Mouse (Mus musculus): ENCODE measurements around the gene Cers1.

Gene Cers1

DNA sequence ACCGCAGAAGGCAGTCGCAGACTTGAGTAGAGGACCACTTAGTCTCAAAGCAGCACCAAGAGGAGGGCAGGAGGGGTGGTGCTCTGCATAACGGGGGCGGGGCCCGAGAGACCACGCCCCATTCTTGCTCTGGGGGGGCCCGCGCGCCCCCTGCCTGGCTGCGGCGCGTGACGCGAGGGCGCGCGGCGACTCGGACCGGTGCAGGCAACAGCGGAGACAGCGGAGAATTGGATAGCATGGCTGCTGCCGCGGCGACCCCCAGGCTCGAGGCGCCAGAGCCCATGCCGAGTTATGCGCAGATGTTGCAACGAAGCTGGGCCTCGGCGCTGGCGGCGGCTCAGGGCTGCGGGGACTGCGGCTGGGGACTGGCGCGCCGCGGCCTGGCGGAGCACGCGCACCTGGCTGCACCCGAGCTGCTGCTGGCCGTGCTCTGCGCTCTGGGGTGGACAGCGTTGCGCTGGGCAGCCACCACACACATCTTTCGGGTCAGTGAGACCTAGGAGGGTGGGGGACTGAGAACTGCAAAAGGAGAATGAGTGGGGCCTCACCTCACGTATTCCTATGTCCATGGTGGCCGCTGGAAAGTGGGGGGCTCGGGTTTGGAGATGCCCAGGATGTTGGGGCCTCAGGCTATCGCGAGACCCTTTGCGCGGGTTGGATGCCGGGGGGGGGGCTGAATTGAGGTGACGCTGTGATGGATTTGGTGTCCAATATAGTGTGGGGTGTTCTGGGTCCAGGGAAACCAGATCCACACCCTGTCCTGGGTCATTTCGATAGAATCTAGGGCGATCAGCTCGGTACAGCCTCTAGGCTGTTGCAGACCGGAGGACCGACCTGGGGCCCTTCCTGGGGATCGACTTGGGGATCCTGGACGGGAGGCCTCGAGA lies at the start of gene Cers1:
Gene Cers1 (plus strand): TSS at position 152 of the 887 bp plus-strand sequence.
- DNase-seq, result peak; percentile 81

DNA sequence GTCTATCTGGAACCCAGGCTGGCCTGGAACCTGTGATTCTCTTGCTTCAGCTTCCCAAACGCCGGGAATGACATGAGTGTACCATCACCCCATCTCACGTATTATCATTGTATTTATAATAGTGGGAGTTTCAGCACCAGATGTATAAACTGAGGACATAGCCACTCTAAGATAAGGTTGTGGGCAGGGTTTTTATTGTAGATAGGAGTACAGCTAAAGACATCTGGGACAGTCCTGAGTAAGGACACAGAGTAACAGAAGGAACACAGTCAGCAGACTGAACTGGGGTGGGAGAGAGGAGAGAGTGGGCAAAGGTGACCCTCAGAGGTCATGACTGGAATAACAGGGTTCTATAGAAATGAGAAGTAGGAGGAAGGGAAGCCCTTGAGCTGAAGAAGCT lies 47.9 kb upstream of the Cers1 start:
- no peak for DNase-seq

DNA sequence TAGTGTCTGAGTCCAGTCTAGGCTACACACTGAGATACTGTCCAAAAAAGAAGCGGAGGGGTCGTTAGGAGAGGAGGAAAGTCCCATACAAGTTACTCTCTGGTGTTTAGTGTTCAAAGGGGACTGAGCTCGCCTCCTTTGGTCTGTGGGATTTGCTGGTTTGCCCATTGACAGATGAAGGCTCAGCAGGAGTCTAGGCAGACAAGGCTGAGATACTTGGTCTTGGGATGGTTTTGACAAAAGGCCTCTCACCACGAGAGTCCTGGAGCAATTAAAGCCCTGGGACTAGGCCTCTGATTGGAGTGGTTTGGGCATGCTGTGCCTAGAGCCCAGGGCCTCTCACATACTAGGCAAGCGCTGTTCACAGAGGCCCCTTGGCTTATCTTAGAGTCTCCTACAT lies 47.3 kb upstream of the Cers1 start:
- peak; percentile 37 for DNase-seq

DNA sequence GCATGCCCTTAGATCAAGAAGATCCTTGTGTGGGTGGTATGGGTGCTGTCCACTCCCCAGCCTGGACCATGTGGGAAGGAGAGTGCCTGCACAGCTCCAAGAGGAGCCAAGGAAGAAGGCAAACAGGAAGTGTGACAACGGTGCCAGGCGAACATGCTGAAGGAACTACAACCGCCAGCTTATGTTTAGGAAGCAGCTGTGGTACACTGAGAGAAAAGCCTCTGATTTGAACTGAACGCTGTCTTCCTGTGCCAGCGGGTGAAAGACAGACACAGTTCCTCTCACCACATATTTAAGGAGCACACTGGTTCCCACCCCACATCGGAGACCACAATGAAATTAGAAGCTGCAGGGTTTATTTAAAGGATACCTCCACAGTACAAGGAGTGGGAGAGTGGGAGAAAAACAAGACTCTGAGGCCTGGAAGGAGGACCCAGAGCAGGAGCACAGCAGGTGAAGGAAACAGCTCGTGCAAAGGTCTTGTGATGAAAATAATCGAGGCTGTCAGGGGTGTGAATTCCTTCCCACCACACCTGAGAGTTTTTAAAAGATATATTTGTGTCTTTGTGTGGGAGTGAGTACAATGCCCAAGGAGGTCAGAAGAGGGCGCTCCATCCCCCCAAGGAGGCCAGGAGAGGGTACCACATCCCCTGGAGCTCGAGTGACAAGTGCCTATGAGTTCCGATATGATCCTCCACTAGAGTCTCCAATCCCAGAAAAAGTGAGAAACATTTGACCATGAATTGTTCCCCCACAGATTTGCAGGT lies 46.6 kb upstream of the Cers1 start:
- DNase-seq, result no peak

DNA sequence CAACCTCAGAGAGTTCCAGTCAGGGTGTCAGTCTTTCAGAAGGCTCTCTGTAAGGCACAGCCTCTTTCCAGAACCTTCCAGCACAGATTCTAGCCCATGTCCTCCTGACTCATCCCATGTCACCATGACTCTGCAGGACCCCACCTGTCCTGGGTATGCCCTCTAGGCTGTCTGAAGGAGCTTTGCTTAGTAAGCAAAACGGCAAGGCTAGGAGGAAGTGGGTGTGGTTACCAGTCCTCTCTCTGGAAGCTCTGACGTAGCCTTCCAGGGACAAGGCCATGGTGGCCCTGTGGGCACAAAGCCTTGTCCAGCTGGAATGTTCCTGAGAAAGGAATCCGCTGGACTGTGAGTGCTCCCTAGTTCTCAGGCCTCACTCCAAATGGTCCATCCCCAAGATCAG lies 42.6 kb upstream of the Cers1 start:
- no peak for DNase-seq

DNA sequence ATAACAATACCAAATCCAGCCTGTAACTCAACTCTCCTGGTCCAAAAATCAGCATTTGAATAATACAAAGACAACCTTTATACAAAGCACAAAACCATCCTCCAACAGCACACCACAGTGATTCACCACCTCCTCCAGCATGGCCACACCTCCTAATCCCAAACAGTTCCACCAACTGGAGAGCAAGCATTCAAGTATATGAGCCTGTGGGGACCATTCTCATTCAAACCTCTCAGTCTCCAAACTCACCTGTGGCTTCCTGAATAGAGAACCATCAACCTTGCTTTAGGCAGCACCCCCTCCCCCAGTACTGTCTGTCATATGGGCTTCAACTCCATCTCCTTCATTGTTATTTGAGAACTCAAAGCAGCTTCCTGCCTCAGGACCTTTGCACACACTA lies 41.2 kb upstream of the Cers1 start:
- no peak for DNase-seq

DNA sequence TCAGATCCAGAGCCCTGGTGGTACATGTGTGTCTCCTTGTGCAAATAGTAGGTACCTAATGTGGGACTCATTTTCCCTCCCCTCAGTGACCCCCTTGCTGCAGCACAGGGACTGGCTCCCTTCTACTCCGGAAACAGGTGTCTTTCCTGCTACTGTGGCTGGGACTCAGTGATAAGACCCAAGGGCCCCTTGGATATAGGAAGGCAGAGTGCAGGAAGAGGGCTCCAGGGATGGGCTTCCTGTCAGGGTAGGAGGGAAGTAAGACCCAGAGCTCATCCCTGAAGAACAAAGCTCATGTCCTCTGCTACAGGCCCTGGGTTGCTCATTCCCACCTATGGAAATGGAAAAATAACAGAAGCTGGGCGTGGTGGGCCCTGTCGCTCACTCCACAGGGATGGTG lies 39.1 kb upstream of the Cers1 start:
- DNase-seq, result no peak

DNA sequence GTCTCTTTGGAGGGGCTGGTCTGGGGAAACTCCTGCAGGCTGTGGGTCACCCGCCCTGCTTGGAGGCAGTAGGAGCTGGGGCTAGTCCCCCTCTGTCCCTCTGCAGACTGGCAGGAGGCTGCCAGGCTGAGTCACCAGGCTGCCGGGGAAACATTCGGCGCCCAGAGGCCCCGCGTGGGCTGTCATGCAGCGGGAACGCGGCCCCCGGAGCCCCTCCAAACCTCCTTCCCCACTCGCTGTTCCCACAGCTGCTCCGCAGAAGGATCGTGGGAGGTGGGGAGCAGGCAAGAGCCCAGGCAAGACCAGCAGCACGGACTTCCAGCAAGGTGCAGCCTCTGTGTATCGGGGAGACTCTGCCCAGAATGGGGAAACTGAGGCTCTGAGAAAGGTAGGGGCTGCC lies 37.4 kb upstream of the Cers1 start:
- DNase-seq, result no peak

DNA sequence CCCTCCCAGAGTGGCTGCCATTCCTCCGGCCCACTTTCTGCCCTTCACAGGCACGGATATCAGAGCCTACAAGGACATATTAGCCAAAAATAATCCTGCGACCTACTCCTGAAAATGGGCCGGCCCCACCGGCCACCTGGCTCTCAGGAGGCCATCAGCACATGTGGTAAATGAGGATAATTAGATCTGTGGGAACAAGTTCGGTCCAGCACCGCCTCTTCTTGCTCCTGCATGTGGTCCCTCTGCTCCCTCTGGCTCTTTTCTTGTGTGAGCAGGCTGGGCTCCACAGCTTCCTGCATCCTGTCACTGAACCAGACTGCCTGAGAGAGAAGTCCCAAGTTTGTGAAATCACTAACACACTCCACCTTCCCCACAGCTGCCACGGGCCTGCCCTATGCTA lies 36.3 kb upstream of the Cers1 start:
- peak; percentile 41 for DNase-seq

DNA sequence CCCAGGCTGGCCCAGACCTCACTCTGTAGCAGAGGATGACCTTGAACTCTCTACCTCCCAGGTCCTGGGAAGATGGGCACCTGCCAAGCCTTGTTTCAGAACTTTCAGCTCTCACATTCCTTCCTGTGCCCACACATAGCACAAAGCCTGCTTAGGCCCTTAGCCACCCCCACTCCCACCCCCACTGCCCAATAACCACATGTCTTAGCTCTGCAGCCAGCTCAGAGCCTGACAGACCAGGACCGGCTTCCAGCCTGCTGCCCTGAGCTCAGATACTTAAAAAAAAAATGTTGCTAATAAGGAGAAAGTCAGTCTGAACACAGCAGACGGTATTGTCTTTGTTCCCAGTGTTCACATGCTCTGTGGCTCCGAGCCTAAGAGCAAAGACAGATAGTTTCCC lies 34.6 kb upstream of the Cers1 start:
- no peak for DNase-seq

DNA sequence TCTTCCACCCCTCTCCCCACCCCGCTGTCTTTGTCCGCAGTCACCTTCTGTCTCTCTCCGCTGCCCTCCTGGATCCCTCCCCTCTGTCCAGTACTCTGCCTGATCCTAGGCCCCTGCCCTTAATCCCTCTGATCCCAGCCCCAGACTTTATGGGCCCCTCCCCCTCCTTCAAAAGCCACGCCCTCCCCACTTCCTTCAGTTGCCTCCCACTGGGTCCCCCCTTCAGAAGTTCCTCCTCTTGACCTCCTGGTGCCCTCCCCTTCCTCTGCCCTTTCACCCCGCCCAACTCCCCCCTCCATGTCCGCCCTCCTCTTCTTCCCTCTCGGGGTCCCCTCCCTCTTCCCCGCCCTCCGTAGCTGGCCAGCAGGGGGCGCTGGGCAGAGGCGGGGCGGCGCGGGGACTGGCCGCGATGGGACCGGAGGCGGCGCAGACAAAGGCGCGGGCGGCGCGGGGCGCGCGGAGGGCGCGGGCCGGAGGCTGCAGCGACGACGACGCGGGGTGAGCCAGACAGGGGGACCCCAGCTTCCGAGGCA lies 32.9 kb upstream of the Cers1 start, which contains the start of gene Homer3:
Gene Homer3 (plus strand): TSS at position 225 of the 533 bp plus-strand sequence.
- DNase-seq, result peak; percentile 57

DNA sequence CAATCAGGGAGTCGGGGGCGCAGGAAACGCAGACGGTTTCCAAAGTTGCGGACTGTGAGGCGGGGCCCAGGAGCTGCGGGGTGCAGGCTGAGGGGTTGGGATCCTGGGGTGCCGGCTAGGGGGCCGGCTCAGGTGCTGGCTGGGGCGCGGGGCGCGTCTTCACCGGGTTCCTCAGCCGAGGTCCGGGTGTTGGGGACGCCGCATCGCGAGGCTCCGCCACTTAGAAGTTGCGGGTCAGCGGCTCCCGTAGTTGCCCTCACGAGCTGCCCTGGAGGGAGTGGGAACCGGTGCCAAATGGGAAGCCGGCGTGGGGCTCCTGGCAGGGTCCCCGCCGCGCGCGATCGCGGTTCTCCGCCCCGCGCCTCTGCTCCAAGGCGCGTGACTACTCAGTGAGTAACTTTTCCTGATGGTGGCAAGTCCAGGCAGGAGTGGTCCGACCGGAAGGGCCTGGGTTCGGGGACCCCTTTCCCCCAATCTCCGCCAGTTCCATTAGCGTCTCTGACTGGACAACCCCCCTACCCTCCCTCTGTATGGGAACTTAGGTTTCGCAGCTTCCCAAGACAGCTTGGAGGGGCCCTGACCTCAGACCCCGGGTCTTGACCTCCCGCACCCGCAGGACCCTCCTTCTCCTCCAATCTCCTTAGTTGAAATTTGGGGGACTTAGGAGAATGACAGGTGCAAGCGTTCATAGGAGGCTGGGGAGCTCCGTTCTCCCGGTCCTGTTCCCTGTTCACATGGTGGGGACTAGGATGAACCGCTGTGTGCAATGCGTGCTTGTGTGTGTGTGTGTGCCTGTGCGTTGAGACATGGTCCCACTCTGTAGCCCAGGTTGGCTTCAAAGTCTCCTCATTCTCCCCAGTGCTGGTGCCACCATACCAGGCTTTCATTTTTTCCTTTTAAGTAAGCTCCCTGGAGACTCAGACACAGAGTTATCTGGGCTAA lies 32.2 kb upstream of the Cers1 start:
- DNase-seq, result no peak

DNA sequence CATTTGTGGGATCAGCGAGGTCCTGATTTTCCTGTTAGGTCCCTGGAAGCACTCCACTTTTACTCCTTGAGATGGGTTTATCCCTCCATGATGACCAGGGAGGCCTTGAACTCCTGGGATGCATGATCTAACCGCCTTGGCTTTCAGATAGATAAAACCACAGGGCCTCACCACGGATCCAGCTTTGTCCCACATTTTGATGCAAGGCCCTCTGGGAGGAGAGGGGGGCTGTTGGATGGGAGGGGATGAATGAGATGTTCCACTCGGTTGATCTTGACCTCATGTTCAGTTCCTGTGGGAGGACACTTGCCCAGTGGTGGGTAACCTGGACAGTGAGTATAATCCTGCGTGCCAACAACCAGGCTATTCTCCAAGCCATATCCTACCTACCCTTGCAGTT lies 31.2 kb upstream of the Cers1 start:
- DNase-seq, result no peak

DNA sequence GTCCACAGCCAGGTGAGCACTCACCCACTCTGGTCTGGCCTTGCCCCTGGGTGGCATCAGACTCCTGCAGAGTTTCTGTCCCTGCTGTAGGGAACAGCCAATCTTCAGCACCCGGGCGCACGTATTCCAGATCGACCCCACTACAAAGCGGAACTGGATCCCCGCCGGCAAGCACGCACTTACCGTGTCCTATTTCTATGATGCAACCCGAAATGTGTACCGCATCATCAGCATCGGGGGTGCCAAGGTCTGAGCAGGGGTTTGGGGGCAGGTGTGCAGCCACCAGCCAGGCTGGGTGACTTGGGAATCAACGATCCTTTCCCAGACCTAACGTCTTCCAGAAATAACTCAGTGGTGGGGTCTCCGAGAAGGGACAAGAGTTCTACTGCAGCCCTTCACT lies 30.3 kb upstream of the Cers1 start:
- DNase-seq, result no peak

DNA sequence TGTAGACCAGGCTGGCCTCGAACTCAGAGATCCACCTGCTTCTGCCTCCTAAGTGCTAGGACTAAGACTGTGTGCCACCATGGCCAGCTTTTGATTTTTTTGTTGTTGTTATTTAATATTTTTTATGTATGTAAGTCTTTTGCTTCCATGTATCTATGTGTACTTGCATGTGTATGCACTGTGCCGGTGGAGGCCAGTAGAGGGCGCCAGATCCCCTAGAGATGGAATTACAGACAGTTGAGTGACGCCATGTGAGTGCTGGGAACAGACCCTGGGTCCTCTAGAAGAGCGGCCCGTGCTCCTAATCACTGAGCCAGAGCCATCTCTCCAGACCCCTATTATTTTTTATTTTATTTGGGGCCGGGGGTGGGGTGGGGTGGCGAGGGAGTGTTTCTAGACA lies 28.8 kb upstream of the Cers1 start:
- DNase-seq, result no peak

DNA sequence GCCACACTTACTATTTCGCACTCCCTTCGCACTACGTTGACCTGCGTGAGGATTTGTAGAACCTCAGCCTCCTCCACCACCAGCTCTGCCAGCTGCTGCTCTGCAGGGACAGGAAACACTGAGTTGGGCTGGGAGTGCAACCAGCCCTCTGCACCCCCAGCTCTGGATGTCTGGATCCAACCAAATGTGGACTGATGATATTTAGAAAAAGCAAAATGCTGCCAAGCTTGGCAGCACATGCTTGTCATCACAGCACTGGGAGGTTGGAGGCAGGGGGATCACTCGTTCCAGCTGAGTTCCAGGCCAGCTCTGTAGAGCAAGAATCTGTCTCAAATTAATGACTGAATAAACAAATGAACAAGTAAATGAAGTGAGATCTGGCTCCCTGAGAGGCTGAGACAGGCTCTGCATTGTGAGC lies 21.6 kb upstream of the Cers1 start:
- no peak for DNase-seq

DNA sequence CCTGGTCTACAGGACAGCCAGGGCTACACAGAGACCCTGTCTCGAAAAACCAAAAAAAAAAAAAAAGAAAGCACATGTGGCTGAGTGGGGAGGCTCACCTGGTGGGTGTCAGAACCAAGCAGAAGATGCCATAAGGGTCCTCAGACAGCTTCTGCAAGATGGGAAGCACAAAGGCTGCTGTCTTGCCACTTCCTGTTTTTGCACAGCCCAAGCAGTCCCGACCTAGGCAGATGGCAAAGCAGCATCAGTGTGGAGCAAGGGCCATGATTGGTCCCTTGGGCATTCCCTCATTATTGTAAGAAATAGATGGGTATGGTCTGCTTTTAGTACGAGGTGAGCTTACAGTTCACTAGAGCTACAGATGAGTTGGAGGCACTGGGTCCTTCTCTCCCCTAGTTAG lies 14.7 kb upstream of the Cers1 start:
- no peak for DNase-seq

DNA sequence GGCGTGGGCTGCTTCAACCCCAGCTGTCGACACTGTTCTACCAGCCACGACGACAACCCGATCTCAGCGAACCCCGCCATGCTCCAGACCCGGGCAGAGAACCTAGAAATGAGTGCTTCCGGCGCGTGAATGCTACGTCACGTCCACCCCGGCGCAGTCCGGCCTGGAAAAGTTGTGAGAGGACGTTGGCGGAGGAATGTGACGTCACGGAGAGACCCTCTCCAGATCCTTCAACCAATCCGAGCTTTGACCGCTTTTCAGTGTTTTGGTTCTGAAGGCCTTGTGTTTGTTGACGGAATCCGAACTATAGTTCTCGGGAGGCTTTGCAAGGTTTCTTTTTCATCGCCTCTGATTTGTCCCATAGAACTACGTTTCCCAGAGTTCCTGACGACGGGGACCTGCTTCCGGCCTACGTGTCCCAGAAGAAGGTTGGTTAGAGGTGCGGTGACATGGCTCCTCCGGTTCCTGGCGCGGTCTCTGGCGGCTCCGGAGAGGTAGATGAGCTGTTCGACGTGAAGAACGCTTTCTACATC lies 13.2 kb upstream of the Cers1 start, which contains the start of the genes Ddx49 and Cope:
Gene Ddx49 (minus strand): TSS at position 132 of the 533 bp plus-strand sequence.
Gene Cope (plus strand): TSS at position 161 of the 533 bp plus-strand sequence.
- DNase-seq, result peak; percentile 94

DNA sequence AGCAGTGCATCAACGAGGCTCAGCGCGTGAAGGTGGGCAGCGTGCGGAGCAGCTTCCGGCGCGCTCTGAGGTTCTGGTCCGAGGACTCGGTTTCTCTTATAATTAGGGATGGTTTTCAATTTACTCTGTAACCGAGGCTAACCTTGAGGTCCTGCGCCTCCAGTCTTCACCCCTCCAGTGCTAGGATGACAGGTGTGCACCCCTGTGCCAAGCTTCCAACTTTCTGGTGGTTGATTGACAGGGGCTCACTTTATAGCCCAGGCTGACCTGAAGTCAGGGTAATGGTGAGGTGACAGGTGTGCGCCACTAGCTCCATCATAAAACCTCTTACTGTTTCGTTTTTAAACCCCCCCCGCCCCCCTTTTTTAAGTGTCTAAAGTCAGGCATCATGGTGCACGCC lies 12.7 kb upstream of the Cers1 start:
- no peak for DNase-seq

DNA sequence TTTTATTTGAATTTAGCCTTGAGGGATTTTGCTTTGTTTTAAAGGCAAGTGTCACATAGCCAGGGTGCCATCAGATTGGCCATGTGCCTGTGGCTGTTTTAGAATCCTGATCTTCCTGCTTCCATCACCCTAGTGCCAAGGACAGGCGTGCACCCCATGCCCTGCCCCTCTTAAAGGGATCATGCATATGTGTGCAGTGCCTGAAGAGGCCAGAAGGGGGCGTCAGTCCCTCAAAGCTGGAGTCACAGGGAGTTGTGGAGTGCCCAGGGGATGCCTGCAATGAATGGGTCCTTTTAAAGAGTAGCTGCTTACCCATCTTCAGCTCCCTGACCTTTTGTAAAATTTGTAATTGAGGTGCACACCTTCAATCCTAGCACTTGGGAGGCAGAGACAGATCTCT lies 6.3 kb upstream of the Cers1 start:
- DNase-seq, result no peak

DNA sequence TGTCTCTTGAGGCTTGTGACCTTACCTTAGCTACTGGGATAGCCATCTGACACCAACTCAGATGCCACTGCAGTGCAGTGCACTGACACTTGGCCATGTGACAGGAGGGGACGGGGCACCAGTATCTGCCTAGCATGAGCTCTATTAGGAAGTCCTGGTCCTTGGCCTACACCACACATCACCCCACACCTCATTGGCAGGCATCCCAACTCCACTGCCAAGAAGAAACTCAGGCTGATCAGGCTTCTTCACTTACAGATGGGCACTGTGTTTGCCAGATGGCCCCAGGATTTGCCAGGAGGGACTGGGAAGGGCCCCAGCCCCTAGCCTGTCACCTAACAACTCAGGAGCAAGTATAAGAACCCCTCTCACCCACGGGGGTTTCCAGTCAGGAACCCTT lies 2.2 kb upstream of the Cers1 start:
- DNase-seq, result peak; percentile 54
